Mouse (Mus musculus): ENCODE measurements around the gene Uvssa. TPM values are rescaled to one million over a fixed set of nuclear protein-coding genes. Genes with fewer than 3 reads are reported as not detected.
"Not testable (repeated sequence)": the region's sequence is repeated elsewhere in the genome, so short reads cannot be mapped to it uniquely, and the experiment has no call there.

The Uvssa gene
- 1 to 10 TPM; 2.8 to 3.6 TPM for total RNA-seq (2021)
- long read RNA-seq, experiment 1, partial matches to known transcripts = 0 of 1 reads
- long read RNA-seq, experiment 1, other reads (novel, unspliced or antisense) = 1 of 1 reads
- long read RNA-seq, experiment 2, full-length matches to known transcripts = 1 of 1 reads
- long read RNA-seq, experiment 2, partial matches to known transcripts = 0 of 1 reads
- long read RNA-seq, experiment 2, other reads (novel, unspliced or antisense) = 0 of 1 reads

GRCm38 (mm10) chr5:33378302-33378854 is at the start of gene Uvssa:
Gene Uvssa, plus strand, starts transcription at chr5:33378549.
- peak; percentile 99 to 100 for DNase-seq

DNA sequence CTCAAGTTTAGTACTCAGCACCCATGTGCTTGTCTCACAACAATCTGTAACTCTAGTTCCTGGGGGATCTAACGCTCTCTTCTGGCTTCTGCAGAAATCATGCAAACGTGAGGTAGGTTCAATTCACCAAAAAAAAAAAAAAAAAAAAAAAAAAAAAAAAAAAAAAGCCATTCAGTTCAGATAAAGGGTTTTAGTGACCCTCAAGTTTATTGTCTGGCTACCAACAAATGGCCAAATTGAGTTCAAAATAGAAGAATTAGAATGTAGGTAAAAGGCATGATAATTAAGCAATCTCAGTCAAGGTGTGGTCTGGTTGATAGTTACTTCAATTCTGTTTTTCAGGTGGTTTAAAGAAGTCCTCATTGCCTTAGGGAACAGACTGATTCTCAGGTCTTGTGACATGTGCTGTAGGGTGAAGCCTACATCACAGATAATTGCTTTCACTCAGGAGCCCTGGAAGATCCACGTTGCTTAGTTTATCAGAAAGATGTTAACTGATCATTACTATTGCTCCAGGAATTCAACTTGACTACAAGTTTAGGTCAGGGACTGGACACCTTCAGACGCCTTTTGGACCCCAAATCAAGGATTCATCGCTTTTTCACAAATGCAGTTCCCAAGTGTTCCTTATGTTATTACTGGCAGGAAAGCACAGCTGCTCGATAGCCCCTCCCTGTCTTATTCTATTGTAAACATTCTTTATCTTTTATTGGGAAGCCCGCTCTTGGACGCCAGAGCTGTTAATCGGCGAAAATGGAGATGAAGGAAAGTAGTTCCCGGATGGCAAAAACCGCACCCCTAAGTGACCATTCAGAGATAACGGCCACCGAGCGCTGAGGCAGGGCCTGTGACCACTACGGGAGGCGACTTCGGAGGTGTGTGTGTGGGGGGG is 43.7 kb upstream of the Uvssa start:
- DNase-seq = no peak

DNA sequence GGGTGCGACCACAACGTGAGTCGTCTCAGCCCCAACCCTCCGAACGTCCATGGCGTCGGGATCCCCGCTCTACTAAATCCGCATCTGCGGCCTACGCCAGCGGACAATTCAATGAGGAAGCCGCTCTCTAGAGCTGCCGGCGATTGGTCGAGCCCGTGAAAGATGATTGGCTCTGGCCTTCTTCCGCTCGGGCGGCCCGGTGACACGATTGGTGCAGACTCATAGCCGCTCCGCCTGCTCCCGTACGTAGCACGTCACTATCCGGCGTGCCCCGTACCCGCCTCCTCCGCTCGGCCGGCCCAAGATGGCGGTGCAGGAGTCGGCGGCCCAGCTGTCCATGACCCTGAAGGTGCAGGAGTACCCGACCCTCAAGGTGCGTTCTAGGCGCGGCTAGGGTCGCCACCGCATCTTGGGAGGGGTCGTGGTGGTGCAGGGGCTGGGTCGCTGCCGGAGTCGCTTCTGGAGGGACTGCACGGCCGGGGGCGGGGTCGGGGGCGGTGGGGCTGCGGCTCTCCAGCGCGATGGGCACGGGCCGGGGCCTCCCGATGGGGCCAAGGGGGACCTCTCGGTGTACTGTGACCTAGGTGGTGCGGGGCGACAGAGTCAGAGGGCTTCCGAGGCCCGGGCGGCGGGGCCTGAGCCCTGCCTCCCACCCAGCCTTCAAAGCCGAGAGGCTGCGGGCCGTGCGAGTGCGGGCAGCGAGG is 42.9 kb upstream of the Uvssa start, which contains the start of gene Maea:
Maea (plus strand) TSS at position 237 of the 704 bp plus-strand sequence.
- DNase-seq = peak; percentile 95 to 99

DNA sequence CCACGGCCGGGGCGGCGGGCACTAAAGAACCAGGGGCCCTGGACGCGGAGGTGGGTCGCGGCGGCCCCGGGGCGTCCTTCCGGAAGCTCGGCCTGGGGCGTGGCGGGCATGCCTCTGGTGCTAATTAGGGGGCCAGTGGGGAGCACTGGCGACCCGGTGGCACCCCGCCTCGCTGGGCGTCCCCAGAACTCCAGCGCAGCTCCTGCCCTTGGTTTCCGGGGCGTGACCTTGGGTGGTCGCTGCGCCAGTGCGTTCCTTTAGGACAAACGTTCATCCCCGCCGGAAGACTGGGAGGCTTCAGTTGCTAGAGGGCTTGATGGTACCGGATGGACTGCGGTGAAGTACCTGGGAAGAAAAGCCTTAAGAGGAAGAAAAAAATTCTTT is 42.4 kb upstream of the Uvssa start:
- DNase-seq = peak; percentile 43

GRCm38 (mm10) chr5:33337206-33337605 is 41.1 kb upstream of the Uvssa start:
- DNase-seq = no peak

GRCm38 (mm10) chr5:33341165-33341564 is 37.2 kb upstream of the Uvssa start:
- DNase-seq = no peak

DNA sequence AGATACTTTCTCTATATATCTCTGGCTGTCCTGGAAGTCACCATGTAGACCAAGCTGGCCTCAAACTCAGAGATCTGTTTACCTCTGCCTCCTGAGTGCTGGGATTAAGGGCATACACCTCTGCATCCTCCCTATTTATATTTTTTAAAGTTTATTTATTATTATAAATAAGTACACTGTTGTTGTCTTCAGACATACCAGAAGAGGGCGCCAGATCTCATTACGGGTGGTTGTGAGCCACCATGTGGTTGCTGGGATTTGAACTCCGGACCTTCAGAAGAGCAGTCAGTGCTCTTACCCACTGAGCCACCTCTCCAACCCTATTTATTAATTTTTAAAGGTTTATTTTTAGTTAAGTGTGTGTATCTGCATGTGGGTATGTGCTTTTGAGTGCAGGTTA is 36.1 kb upstream of the Uvssa start:
- DNase-seq = not testable (repeated sequence)

DNA sequence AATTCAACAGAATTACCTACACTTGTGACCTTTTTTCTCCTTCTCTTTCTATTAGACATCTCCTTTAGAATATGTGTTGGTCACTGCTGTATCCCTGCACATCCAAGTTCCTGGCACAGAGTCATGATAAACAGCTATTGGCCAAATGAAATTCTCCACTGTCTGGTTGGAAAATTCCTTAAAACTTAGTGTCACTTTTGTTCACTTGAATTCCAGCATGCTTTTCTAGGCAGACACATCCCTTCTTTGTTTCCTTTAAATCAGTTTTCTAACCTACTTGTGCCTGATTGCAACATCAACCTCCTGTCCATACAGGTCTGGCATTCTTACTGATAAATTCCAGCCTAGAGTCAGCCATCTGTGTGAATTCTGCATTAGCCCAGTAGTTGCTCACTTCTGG is 35.5 kb upstream of the Uvssa start:
- peak in 1 of 2 experiments; percentile 25 for DNase-seq

- peak in 1 of 2 experiments; percentile 20 for DNase-seq
Observed at GRCm38 (mm10) chr5:33343571-33343970, 34.8 kb upstream of the Uvssa start.

DNA sequence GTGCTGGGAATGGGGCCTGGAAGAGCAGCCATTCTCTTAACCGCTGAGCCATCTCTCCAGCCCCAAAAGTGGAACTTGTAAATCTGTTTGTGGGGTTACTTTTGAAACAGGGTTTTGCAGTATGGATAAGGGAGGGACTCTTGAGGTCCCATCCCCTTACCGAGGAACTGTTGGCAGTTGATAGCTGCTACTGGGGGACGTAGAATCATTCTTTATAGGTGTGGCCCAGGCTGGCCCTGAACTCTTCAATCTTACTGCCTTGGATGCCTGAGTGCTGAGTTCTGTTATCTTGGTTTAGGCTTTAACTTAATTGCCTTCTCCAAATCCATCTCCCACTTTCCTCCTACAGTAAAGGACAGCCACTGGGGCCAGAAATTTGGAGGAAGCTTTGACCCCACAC is 34.3 kb upstream of the Uvssa start:
- DNase-seq = no peak

- DNase-seq = no peak
Observed at GRCm38 (mm10) chr5:33347620-33348019, 30.7 kb upstream of the Uvssa start.

DNA sequence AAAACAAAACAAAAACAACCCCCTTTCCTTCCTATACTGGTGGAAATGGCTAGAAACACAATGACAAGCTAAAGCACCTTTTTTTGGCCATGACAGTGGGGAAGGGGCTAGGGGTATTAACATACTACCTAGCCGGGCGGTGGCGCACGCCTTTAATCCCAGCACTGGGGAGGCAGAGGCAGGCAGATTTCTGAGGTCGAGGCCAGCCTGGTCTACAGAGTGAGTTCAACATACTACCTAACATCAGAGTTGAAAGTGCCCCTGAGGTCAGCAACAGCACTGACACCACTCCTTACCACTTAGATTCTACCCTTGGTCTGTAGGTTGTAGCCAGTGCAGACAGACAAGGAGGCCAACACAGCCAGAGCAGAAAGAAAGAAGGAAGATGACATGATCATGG is 29.1 kb upstream of the Uvssa start:
- DNase-seq = no peak

DNA sequence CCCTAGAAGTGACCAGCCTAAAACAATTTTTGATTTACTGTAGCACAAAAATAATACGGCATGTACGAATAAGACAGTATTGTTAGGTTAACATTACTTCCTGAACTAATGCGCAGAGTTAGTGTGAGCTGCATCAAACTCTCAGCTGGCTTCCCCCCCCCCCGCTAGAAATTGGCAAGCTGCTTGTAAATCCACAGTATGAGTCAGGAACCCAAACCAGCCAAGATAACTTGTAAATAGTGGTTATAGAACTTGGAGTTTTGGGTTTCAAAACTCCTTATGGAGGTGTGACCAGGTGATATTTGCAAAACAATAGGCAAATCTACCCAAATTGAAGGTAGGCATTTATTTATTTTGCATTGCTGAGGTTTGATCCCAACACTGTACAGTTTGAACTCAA is 28.6 kb upstream of the Uvssa start:
- DNase-seq = no peak

- DNase-seq = no peak
Observed at GRCm38 (mm10) chr5:33351556-33352272, 26.6 kb upstream of the Uvssa start.

DNA sequence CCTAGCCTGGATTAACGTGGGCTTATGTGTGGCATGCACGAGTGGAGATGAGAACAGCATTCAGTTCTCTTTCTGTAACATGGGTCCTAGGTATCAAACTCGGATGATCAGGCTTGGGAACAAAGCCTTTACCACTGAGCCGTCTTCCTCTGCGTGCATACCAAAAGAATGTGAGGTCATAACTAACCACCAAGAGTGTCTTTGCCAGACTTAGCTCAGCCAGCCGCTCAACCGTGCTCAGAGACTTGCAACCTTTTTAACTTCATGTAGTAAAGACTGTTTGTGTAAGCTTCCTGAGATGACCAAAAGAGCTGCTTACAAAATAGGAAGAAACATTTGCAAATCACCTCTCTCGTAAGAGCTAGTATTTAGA is 26.1 kb upstream of the Uvssa start:
- no peak for DNase-seq

GRCm38 (mm10) chr5:33353011-33353410 is 25.3 kb upstream of the Uvssa start:
- no peak for DNase-seq

DNA sequence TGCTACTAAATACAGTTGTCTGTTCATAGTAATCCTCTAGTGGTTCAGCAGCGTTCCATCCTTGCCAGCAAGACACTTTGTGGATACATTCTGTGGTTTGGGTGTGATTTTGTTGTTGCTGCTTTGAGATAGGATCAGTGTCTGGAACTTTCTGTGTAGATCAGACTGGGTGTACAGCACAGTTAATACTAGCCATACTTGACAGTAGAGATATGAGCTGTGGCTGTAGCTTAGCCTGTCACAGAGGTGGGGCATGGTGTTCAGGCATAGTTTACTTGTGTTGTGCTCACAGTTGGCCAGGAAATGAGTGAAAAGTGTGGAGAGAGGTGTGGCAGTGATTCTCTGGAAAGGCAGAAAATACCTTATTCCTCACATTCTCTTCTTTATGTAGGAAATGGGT is 20.9 kb upstream of the Uvssa start:
- no peak for DNase-seq

DNA sequence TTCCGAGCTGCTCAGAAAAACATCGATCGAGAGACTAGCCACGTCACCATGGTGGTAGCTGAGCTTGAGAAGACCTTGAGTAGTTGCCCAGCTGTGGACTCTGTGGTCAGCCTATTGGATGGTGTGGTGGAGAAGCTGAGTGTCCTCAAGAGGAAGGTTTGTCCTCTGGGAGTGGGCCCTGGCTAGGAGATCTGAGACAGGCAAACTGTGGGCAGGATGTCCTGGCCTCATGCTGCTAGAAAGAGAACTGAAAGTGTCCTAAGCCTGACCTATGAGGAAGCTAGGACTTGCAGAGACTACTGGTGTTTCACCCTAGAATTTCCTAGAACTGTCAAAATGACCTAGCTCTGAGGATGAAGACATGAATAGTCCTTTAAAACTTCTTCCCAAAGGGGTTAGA is 19.9 kb upstream of the Uvssa start:
- peak in 1 of 2 experiments; percentile 67 for DNase-seq

- no peak for DNase-seq
Observed at GRCm38 (mm10) chr5:33363263-33363662, 15.1 kb upstream of the Uvssa start.

- DNase-seq = no peak
Observed at GRCm38 (mm10) chr5:33368651-33369050, 9.7 kb upstream of the Uvssa start.

DNA sequence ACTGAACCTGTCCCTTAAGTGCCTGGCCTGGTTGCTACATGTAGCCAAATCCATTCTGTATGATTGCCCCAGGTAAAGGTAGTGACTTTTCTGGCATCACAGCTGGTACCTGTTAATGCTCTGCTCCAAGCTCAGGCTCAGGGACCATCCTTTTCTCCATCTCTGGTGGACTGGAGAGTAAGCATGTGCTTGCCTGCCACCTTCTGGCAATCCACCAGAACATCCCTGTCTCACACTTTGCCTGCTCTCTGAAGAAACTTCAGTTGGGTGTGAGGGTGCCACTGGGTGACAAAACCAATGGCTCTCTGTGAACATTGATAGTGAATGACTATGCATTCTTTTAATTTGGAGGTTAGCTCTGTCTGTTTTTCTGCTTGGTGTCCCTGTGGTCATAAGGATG is 7.2 kb upstream of the Uvssa start:
- peak in 1 of 2 experiments; percentile 35 for DNase-seq

GRCm38 (mm10) chr5:33371668-33372067 is 6.7 kb upstream of the Uvssa start:
- no peak for DNase-seq

All from heart, adult 18-20 months (tissue).